ENCODE assay signal across 9 mouse cellular contexts in genomic region chr7:45681046-45681736, GRCm38 (mm10). TPM values are rescaled to one million over a fixed set of nuclear protein-coding genes. Genes with fewer than 3 reads are reported as not detected.
A peak's percentile ranks its signal among the peaks of the same experiment; 100 is the strongest.
DNase-seq lines count a peak whose midpoint lies in the region; ATAC-seq and TF ChIP-seq lines count a peak whose summit lies in the region.
"Had no signal": no experiment of that assay in that cellular context is flagged by ENCODE, and none has a peak within 500 bp of the region (broad histone marks: within the 10 kb centered on the region; RNA-seq: fewer than 3 reads in every experiment).

No protein-coding gene starts in this region.

- no peaks in the 10 kb centered on the region for H3K36me3 ChIP-seq in intestine, embryonic 16.5 days (ENCODE audit: control insufficient read depth, insufficient read depth, low read length)
- no peaks in the 10 kb centered on the region for H3K36me3 ChIP-seq in intestine, embryonic 15.5 days
- H3K36me3 ChIP-seq in heart, embryonic 15.5 days: no peaks in the 10 kb centered on the region
- no peaks in the 10 kb centered on the region for H3K36me3 ChIP-seq in small intestine, adult 2 months (ENCODE audit: control insufficient read depth, insufficient read depth, low read length)
- no peaks in the 10 kb centered on the region for H3K36me3 ChIP-seq in limb, embryonic 10.5 days
- H3K36me3 ChIP-seq: forebrain, embryonic 12.5 days had no signal

- H3K4me2 ChIP-seq in intestine, embryonic 16.5 days (ENCODE audit: low read depth, low read length): no peak overlapping the region
- H3K4me2 ChIP-seq in intestine, embryonic 15.5 days (replicated peaks): no peak overlapping the region
- H3K4me2 ChIP-seq in heart, embryonic 15.5 days: no peak overlapping the region
- H3K4me2 ChIP-seq: forebrain, embryonic 12.5 days had no signal

- H3K4me1 ChIP-seq in intestine, embryonic 16.5 days (ENCODE audit: control insufficient read depth, insufficient read depth, low read length): peaks cover 28% of the 10 kb centered on the region
- H3K4me1 ChIP-seq in intestine, embryonic 15.5 days (replicated peaks): peaks cover 36% of the 10 kb centered on the region
- H3K4me1 ChIP-seq in heart, embryonic 15.5 days (replicated peaks): peaks cover 38% of the 10 kb centered on the region
- peaks cover 9% of the 10 kb centered on the region for H3K4me1 ChIP-seq in small intestine, adult 2 months (ENCODE audit: control insufficient read depth, insufficient read depth, insufficient read length, low read length)
- peaks cover 38% of the 10 kb centered on the region for H3K4me1 ChIP-seq in limb, embryonic 10.5 days

- H3K9ac ChIP-seq in intestine, embryonic 16.5 days (ENCODE audit: low read depth, low read length): no peak overlapping the region
- no peak overlapping the region for H3K9ac ChIP-seq in intestine, embryonic 15.5 days
- H3K9ac ChIP-seq in heart, embryonic 15.5 days: no peak overlapping the region
- H3K9ac ChIP-seq: forebrain, embryonic 12.5 days had no signal

- no peak for ATAC-seq in intestine, embryonic 16.5 days
- ATAC-seq in intestine, embryonic 15.5 days: no peak
- peak; percentile 48 for ATAC-seq in heart, embryonic 15.5 days (replicated peaks; ENCODE audit: insufficient number of reproducible peaks, insufficient read depth, low FRiP score, low read depth)

- no peak for TF ChIP-seq CTCF in small intestine, adult 2 months (IDR thresholded peaks at IDR 0.05; ENCODE audit: extremely low read depth, insufficient read length, insufficient replicate concordance, low read depth, low read length)

- H3K27ac ChIP-seq in intestine, embryonic 16.5 days (ENCODE audit: low read length): peak overlapping the region; percentile 23
- no peak overlapping the region for H3K27ac ChIP-seq in intestine, embryonic 15.5 days
- H3K27ac ChIP-seq in heart, embryonic 15.5 days: peak overlapping the region; percentile 80
- H3K27ac ChIP-seq in small intestine, adult 2 months (ENCODE audit: insufficient read depth, low read depth, low read length): peak overlapping the region; percentile 71
- H3K27ac ChIP-seq in limb, embryonic 10.5 days: no peak overlapping the region
- H3K27ac ChIP-seq: forebrain, embryonic 12.5 days had no signal

- WGBS in intestine, embryonic 16.5 days: 70% methylated on average over 8 of the region's 8 CpGs
- WGBS in intestine, embryonic 15.5 days: 68% methylated on average over 8 of the region's 8 CpGs
- 63% methylated on average over 8 of the region's 8 CpGs for WGBS in heart, embryonic 15.5 days
- 44% methylated on average over 8 of the region's 8 CpGs for WGBS in small intestine, adult 2 months
- 86% methylated on average over 8 of the region's 8 CpGs for WGBS in limb, embryonic 10.5 days

- H3K9me3 ChIP-seq in intestine, embryonic 16.5 days (ENCODE audit: control insufficient read depth, low read length): no peaks in the 10 kb centered on the region
- H3K9me3 ChIP-seq in intestine, embryonic 15.5 days: no peaks in the 10 kb centered on the region
- no peaks in the 10 kb centered on the region for H3K9me3 ChIP-seq in heart, embryonic 15.5 days (replicated peaks)
- H3K9me3 ChIP-seq in limb, embryonic 10.5 days (replicated peaks): no peaks in the 10 kb centered on the region
- H3K9me3 ChIP-seq: forebrain, embryonic 12.5 days had no signal

- H3K4me3 ChIP-seq in intestine, embryonic 16.5 days (ENCODE audit: low read length): no peak overlapping the region
- H3K4me3 ChIP-seq in intestine, embryonic 15.5 days (replicated peaks): no peak overlapping the region
- no peak overlapping the region for H3K4me3 ChIP-seq in heart, embryonic 15.5 days
- no peak overlapping the region for H3K4me3 ChIP-seq in small intestine, adult 2 months (ENCODE audit: low read depth, low read length)
- H3K4me3 ChIP-seq in limb, embryonic 10.5 days: no peak overlapping the region
- H3K4me3 ChIP-seq: forebrain, embryonic 12.5 days had no signal

- no peaks in the 10 kb centered on the region for H3K27me3 ChIP-seq in intestine, embryonic 16.5 days (replicated peaks; ENCODE audit: control insufficient read depth, insufficient read depth, low read length)
- H3K27me3 ChIP-seq in intestine, embryonic 15.5 days (replicated peaks): no peaks in the 10 kb centered on the region
- peaks cover 6% of the 10 kb centered on the region; the same call in 1 of the 2 replicates for H3K27me3 ChIP-seq in heart, embryonic 15.5 days
- H3K27me3 ChIP-seq in small intestine, adult 2 months (ENCODE audit: control insufficient read depth, insufficient read depth, low read length): peaks cover 21% of the 10 kb centered on the region
- H3K27me3 ChIP-seq in limb, embryonic 10.5 days (ENCODE audit: low read depth, poor library complexity, severe bottlenecking): no peaks in the 10 kb centered on the region

- TF ChIP-seq POLR2A in small intestine, adult 2 months (IDR thresholded peaks at IDR 0.05; ENCODE audit: low read depth, low read length): no peak

- peak; percentile 81 for DNase-seq in brain, adult 2 months (ENCODE audit: low read depth, low spot score)
- no peak for DNase-seq in limb, embryonic 10.5 days (ENCODE audit: low spot score)
- no peak for DNase-seq in left cerebral cortex, adult 9 months (ENCODE audit: low spot score in 2 of 2)
- no peak for DNase-seq in ovary, postnatal 14 days (ENCODE audit: low spot score)

RNA-seq across cellular contexts. Expression of gene Ntn5, which starts 2.6 kb away (rescaled TPM):
- 0.34 and 0.53 TPM in 2 replicates for polyA plus RNA-seq in intestine, embryonic 16.5 days (2015; fragmentation: Nextera tagmentation; extraction: Ambion mirVana)
- polyA plus RNA-seq in intestine, embryonic 15.5 days (2015; fragmentation: Nextera tagmentation; extraction: Ambion mirVana): 0.73 TPM in 2 replicates
- polyA plus RNA-seq in heart, embryonic 15.5 days (2015; fragmentation: Nextera tagmentation; extraction: Ambion mirVana): 0.14 TPM in 1 of 2 replicates, not detected in the other
- polyA plus RNA-seq in small intestine, adult 2 months (2012; rRNA removed): 0.39 and 0.47 TPM in 2 replicates
- 0.16 and 0.39 TPM in 2 replicates for polyA plus RNA-seq in limb, embryonic 10.5 days (2016; fragmentation: Nextera tagmentation; extraction: Ambion mirVana)

RNA-seq across cellular contexts. Expression of gene Sec1, which starts 13.0 kb away (rescaled TPM):
- 1.9 and 2.7 TPM in 2 replicates for polyA plus RNA-seq in intestine, embryonic 16.5 days (2015; fragmentation: Nextera tagmentation; extraction: Ambion mirVana)
- polyA plus RNA-seq in intestine, embryonic 15.5 days (2015; fragmentation: Nextera tagmentation; extraction: Ambion mirVana): 1.9 and 2.0 TPM in 2 replicates
- 0.13 and 0.34 TPM in 2 replicates for polyA plus RNA-seq in heart, embryonic 15.5 days (2015; fragmentation: Nextera tagmentation; extraction: Ambion mirVana)
- 0.14 and 0.22 TPM in 2 replicates for polyA plus RNA-seq in small intestine, adult 2 months (2012; rRNA removed)
- 0.54 and 0.83 TPM in 2 replicates for polyA plus RNA-seq in limb, embryonic 10.5 days (2016; fragmentation: Nextera tagmentation; extraction: Ambion mirVana)

RNA-seq across cellular contexts. Expression of gene Fut2, which starts 15.0 kb away (rescaled TPM):
- polyA plus RNA-seq in intestine, embryonic 16.5 days (2015; fragmentation: Nextera tagmentation; extraction: Ambion mirVana): 18.4 and 21.7 TPM in 2 replicates
- polyA plus RNA-seq in intestine, embryonic 15.5 days (2015; fragmentation: Nextera tagmentation; extraction: Ambion mirVana): 12.2 and 12.8 TPM in 2 replicates
- polyA plus RNA-seq in heart, embryonic 15.5 days (2015; fragmentation: Nextera tagmentation; extraction: Ambion mirVana): 1.5 and 1.6 TPM in 2 replicates
- 1.2 and 18.4 TPM in 2 replicates for polyA plus RNA-seq in small intestine, adult 2 months (2012; rRNA removed)
- 0.16 and 0.21 TPM in 2 replicates for polyA plus RNA-seq in limb, embryonic 10.5 days (2016; fragmentation: Nextera tagmentation; extraction: Ambion mirVana)

RNA-seq across cellular contexts. Expression of gene Car11, which starts 18.5 kb away (rescaled TPM):
- polyA plus RNA-seq in intestine, embryonic 16.5 days (2015; fragmentation: Nextera tagmentation; extraction: Ambion mirVana): 4.1 and 5.3 TPM in 2 replicates
- 5.5 and 6.4 TPM in 2 replicates for polyA plus RNA-seq in intestine, embryonic 15.5 days (2015; fragmentation: Nextera tagmentation; extraction: Ambion mirVana)
- 5.1 and 6.0 TPM in 2 replicates for polyA plus RNA-seq in heart, embryonic 15.5 days (2015; fragmentation: Nextera tagmentation; extraction: Ambion mirVana)
- polyA plus RNA-seq in small intestine, adult 2 months (2012; rRNA removed): 2.1 and 2.3 TPM in 2 replicates
- 2.2 and 4.9 TPM in 2 replicates for polyA plus RNA-seq in limb, embryonic 10.5 days (2016; fragmentation: Nextera tagmentation; extraction: Ambion mirVana)

RNA-seq across cellular contexts. Expression of gene Dbp, which starts 23.7 kb away (rescaled TPM):
- polyA plus RNA-seq in intestine, embryonic 16.5 days (2015; fragmentation: Nextera tagmentation; extraction: Ambion mirVana): 2.3 and 3.2 TPM in 2 replicates
- 3.1 and 3.4 TPM in 2 replicates for polyA plus RNA-seq in intestine, embryonic 15.5 days (2015; fragmentation: Nextera tagmentation; extraction: Ambion mirVana)
- 3.0 and 4.3 TPM in 2 replicates for polyA plus RNA-seq in heart, embryonic 15.5 days (2015; fragmentation: Nextera tagmentation; extraction: Ambion mirVana)
- 8.9 and 13.1 TPM in 2 replicates for polyA plus RNA-seq in small intestine, adult 2 months (2012; rRNA removed)
- 3.7 and 4.7 TPM in 2 replicates for polyA plus RNA-seq in limb, embryonic 10.5 days (2016; fragmentation: Nextera tagmentation; extraction: Ambion mirVana)

Comparison
In these comparisons a context has a peak if more than half of its experiments do, and no peak if none do; other contexts are left out.
1. H3K27ac ChIP-seq: peak in intestine, embryonic 16.5 days (single experiment), heart, embryonic 15.5 days (single experiment) and small intestine, adult 2 months (single experiment); none in intestine, embryonic 15.5 days (single experiment) and limb, embryonic 10.5 days (single experiment).